Mouse (Mus musculus) kidney, postnatal 36 days (tissue): ENCODE measurements at regions not wholly inside any gene's neighbourhood (a gene's known extent, or its start where the extent isn't known, plus 50 kb on each side); places are given as distances from the start of the nearest gene placed in this dataset.

Source experiments
- DNase-seq, 2 experiments: peaks; one replicate each; pipeline ENCODE4 v3.0.0; 2021 to 2022; ENCODE audit warnings: mixed read lengths in 2 of 2

- DNase-seq = no peak
Observed at GRCm38 (mm10) chr6:95769808-95770207, 51.2 kb upstream of the Suclg2 start.

DNA sequence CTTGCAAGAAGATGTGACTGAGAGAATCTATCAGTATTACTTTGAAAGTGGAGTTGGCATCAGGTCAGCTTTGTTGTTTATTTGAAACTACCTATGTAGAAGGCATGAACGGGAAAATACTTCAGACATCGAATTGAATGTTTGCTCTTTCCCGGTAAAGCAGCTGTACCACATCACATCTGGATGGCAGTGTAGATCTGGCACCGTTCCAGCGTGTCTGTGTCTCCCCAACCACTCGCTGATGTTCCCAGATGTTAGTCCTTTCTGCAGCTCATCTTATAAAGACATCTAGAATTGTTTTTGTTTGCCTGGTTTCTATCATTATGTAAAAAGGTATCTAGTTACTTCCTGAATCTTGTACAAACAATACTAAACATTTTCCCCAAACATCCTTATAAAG is 83.1 kb upstream of the Suclg2 start:
- DNase-seq = no peak

GRCm38 (mm10) chr6:95841502-95841901 is 122.9 kb upstream of the Suclg2 start:
- no peak for DNase-seq

DNA sequence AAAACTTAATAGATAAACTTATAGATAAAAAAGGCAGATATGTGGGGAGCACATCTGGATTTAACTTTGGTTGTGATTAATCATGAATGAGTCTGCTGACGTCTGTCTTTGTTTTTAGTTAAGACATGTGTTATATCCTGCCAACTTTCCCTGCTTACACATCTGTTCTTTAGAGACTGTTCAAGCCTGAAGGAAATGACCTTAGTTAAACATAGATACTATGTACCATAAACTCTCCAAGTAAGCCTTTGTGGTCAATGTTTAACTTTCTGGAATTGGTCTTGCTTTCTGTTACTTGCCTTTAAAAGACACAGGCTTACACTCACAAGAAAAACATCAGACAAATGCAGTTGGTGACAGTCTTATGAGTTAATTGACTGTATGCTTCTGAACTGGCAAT is 127.9 kb upstream of the Suclg2 start:
- DNase-seq = peak in 1 of 2 experiments; percentile 28

DNA sequence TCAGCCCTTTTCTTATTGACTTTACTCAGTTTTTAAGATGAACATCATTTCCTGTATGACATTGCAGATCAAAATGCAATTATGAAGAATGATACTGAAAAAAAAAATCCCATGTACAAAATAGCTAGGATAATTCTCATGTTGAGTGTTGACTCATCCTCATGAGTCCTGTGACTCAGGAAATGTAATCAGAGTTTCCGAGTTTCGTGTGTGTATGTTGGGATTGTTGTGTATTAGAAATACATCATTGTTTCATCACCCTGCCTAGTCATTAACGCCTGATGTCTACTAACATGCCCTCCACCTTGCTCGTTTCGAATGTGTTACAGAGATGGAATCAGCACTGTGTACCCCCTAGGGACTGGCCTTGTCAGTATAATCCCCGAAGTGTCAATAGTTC is 156.9 kb upstream of the Suclg2 start:
- DNase-seq = no peak

- DNase-seq = no peak
Observed at GRCm38 (mm10) chr6:95876320-95876719, 157.7 kb upstream of the Suclg2 start.

- no peak for DNase-seq
Observed at GRCm38 (mm10) chr6:95886645-95887044, 168.0 kb upstream of the Suclg2 start.

GRCm38 (mm10) chr6:95902551-95902950 is 184.0 kb upstream of the Suclg2 start:
- DNase-seq = no peak

- DNase-seq = no peak
Observed at GRCm38 (mm10) chr6:95904085-95904633, 185.6 kb upstream of the Suclg2 start.

- DNase-seq = no peak
Observed at GRCm38 (mm10) chr6:95905057-95905456, 186.5 kb upstream of the Suclg2 start.

DNA sequence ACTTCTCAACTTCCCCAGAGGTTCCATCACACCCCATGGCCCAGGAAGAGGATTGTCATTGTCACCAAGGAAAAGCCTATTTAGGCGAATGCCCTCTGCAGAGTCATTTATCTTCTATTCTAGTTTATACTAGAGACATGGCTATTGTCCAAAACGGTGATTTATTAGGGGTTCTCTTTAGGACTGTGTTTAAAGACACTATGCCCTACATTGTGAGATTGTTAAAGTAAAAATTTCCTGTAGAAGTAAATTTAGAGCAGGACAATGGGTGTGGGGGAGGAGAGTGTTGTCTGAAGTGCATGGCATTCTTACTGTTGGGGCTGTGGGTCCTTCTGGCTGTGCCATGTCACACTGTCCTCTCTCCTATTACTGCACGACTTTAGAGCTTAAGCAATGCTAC is 191.2 kb upstream of the Fam19a1 start:
- DNase-seq = no peak

DNA sequence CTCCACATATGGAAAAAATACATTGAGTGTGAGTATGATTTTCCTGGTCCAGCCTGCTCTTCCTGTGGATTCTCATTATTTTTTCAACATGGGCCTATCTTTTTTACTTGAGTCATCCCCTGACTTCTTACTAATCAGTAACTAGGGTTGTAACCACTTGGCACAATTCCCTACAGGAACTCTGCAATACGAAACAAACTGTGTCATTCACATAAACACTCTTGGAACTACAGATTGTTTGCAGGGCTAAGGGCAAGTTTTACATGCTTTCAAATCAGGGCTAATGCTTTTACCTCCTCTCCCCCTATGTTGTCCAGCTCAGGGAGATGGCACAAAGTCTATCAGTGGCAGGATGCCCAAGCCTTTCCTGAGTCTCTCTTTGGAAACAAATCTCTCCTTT is 178.4 kb upstream of the Fam19a1 start:
- peak; percentile 8 to 64 for DNase-seq

DNA sequence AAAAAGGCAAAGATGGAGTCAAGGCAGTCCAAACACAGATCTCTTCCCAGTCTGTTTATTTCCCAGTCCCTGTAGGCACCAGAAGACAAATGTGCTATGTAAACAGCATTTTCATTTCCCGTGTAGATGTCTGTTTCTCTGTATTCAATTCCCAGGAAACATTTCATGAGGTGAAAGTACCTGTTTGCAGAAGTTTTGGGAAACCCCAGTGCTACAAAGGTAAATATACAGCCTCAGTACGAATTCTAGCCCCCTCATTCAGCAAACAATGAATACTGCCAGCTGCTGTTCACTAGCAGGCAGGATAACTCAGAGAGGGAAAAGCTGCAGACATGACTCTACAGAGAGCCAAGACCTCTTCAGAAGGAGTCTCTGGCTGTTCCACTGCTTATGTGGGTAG is 176.4 kb upstream of the Fam19a1 start:
- DNase-seq = no peak

DNA sequence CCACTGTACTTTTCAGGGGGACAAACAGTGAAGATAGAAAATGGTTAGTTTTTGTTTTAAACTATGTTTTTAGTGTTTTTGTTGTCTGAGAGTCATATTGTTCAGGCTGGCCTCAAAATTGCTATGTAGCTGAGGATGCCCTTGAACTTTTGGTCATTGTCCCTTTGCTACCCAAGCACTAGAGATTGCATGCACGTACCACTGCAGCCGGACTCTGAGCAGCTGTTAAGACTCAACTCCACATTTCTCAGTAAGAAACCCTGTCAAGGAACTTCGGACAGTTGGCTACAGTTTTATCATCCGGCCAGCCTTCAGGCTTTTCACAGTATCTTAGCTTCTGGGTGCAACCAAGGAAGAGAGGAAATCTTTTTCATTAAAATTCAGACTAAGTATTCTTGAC is 173.9 kb upstream of the Fam19a1 start:
- no peak for DNase-seq

- no peak for DNase-seq
Observed at GRCm38 (mm10) chr6:95960745-95961144, 152.2 kb upstream of the Fam19a1 start.

DNA sequence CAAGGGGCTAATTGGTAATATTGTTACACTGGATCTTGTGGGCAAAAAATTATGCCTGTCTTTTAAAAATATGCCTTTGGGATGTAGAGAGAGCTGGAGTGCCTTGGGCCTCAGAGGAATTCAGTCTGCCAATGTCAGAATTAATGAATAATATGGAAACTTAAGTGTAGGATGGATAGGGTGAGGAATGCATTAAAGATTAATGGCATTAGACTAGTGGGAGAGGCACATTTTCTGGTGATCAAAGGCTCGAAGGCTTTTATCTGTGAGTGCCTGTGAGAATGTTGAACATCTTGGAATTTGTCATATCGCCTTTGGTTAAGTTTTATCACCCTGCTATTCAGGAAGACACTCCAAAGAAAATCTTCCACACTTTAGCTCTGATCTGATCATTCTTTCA is 146.7 kb upstream of the Fam19a1 start:
- DNase-seq = no peak

- no peak for DNase-seq
Observed at GRCm38 (mm10) chr6:95975994-95976393, 137.0 kb upstream of the Fam19a1 start.

GRCm38 (mm10) chr6:95997037-95997436 is 115.9 kb upstream of the Fam19a1 start:
- DNase-seq = no peak

DNA sequence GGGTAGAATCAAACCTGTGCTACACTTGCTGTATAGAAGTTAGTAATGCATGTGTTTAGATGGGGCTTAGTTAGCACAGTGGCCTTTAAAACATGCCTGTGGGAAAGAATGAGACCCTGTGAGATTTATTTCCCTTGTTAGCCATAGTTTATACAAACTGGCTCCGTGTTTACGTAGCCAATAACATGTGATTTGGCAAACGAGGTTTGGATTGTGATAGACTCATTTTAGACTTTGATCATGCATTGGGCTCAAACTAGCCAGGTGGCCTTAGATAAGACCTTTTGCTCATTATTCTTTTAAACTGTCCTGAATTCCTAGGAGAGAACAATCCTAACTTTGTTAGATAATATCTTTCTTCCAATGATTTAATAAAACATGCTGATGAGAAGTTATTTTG is 115.2 kb upstream of the Fam19a1 start:
- no peak for DNase-seq

- no peak for DNase-seq
Observed at GRCm38 (mm10) chr6:95999441-95999840, 113.5 kb upstream of the Fam19a1 start.

- DNase-seq = no peak
Observed at GRCm38 (mm10) chr6:96000011-96000476, 112.9 kb upstream of the Fam19a1 start.

DNA sequence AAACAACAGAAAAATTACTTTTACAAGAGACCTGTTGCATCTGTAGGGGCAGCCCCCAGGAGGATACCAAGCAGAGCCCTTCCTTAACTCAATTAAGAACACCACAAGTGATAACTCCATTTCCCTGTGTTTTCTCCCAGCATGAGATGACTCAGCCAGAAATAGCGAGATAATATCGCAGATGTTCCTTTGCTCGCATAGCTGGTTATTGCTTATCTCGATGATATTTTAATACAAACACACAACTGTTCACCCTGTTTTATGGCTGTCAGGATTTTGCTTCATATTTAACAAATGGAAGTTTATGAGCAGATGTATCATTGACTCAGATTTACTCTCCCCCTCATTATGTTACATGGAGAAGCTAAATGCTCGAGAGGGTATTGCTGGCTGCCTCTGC is 101.7 kb upstream of the Fam19a1 start:
- DNase-seq = no peak

GRCm38 (mm10) chr6:96028022-96028704 is 84.8 kb upstream of the Fam19a1 start:
- DNase-seq = peak; percentile 10 to 25

DNA sequence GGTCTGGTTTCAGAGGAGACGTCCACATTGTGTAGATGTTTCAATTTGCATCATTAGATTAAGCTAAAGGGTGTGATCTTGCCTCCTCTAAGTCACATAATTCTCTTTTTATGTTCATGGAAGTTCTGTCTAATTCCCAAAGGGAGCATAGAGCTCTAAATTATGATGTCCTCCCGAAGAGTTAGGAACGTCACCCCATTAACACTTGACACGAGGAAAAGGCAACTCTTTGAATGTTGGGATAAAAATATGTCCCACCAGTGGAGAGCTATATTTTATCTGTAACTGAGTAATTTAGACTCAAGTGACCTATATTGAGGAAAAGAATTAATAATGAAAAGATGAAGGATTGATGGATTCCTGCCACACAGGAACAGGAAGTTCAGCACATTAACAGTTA is 69.2 kb upstream of the Fam19a1 start:
- peak in 1 of 2 experiments; percentile 26 for DNase-seq

GRCm38 (mm10) chr6:96053476-96053875 is 59.5 kb upstream of the Fam19a1 start:
- DNase-seq = no peak
